ENCODE assay signal across 8 mouse cellular contexts in the genomic region with DNA sequence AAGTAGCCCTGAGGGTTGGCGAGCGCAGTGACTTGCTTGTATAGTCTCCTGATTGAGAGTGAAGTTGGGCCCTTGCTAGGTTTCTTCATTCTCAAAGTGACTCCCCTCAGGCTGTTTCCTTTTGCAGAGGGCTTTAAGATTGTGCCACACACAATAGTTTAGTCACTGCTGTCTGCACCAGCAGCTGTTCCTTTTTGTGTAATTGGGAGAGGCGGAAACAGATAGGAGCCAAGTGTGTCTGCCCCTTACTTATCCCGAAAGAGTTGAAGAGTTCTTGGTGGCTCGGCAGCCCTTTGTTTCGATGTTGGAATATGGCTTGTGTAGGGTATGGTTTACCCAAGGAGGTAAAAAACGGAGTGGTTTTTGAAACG. TPM values are rescaled to one million over a fixed set of nuclear protein-coding genes. Genes with fewer than 3 reads are reported as not detected.
DNase-seq lines count a peak whose midpoint lies in the region; ATAC-seq and TF ChIP-seq lines count a peak whose summit lies in the region.

No protein-coding gene starts in this region.

- intact Hi-C loops in heart, postnatal 25 days (cut with DNase I): loop anchor here (5.0 kb wide), 1 partner anchor 140 kb away; no protein-coding TSS in a partner anchor

- H3K27ac ChIP-seq in bone marrow macrophage, adult 2 months (ENCODE audit: insufficient read depth, low read depth, low read length): peak overlapping the region; percentile 60
- H3K27ac ChIP-seq in intestine, postnatal 0 days (ENCODE audit: low read depth, low read length): peak overlapping the region; percentile 91
- peak overlapping the region; percentile 42 for H3K27ac ChIP-seq in macrophage

- no peak for TF ChIP-seq POLR2A in bone marrow macrophage, adult 2 months (IDR thresholded peaks at IDR 0.05; ENCODE audit: borderline replicate concordance, low read depth, low read length)

- H3K36me3 ChIP-seq in intestine, postnatal 0 days (ENCODE audit: control insufficient read depth, insufficient read depth): no peaks in the 10 kb centered on the region
- no peaks in the 10 kb centered on the region for H3K36me3 ChIP-seq in macrophage (ENCODE audit: inconsistent target)

- under 1% methylated on average over 8 of the region's 8 CpGs for WGBS in intestine, postnatal 0 days
- 4% methylated on average over 7 of the region's 8 CpGs for WGBS in macrophage (ENCODE audit: missing documents)

- peak; percentile 88 for DNase-seq in heart, adult 11 months
- no peak for DNase-seq in heart, postnatal 25 days (ENCODE audit: low spot score)
- no peak for DNase-seq in adrenal gland, adult 8-10 months

- TF ChIP-seq CTCF in bone marrow macrophage, adult 2 months (IDR thresholded peaks at IDR 0.05; ENCODE audit: low read depth, low read length): no peak
- no peak for TF ChIP-seq CTCF in intestine, postnatal 0 days (IDR thresholded peaks at IDR 0.05; ENCODE audit: low read depth)

- ATAC-seq in granulocyte monocyte progenitor cell, adult 5-6 weeks (replicated peaks; ENCODE audit: poor library complexity, severe bottlenecking): peak; percentile 26
- no peak for ATAC-seq in intestine, postnatal 0 days
- ATAC-seq in monocyte, adult 5-6 weeks (replicated peaks; ENCODE audit: insufficient number of reproducible peaks, low FRiP score, low TSS enrichment, poor library complexity, severe bottlenecking): no peak

- peaks cover 28% of the 10 kb centered on the region for H3K4me1 ChIP-seq in bone marrow macrophage, adult 2 months (ENCODE audit: control insufficient read depth, insufficient read depth, low read length)
- H3K4me1 ChIP-seq in intestine, postnatal 0 days (replicated peaks; ENCODE audit: control insufficient read depth, insufficient read depth, low read length): peaks cover 6% of the 10 kb centered on the region

- H3K27me3 ChIP-seq in intestine, postnatal 0 days (replicated peaks; ENCODE audit: control insufficient read depth, insufficient read depth, low read length): no peaks in the 10 kb centered on the region

- H3K79me2 ChIP-seq in macrophage (ENCODE audit: inconsistent target): peaks cover 54% of the 10 kb centered on the region

- H3K4me2 ChIP-seq in intestine, postnatal 0 days (replicated peaks; ENCODE audit: low read depth): peak overlapping the region; percentile 93

- H3K9ac ChIP-seq in intestine, postnatal 0 days (ENCODE audit: low read depth, low read length): peak overlapping the region; percentile 94

- peak overlapping the region; percentile 92 for H3K4me3 ChIP-seq in bone marrow macrophage, adult 2 months (ENCODE audit: insufficient read depth, low read length)
- H3K4me3 ChIP-seq in intestine, postnatal 0 days (ENCODE audit: low read depth, low read length): peak overlapping the region; percentile 88
- H3K4me3 ChIP-seq in macrophage (ENCODE audit: inconsistent target): peak overlapping the region; percentile 50

- H3K9me3 ChIP-seq in intestine, postnatal 0 days (ENCODE audit: control insufficient read depth): no peaks in the 10 kb centered on the region

RNA-seq across cellular contexts. Expression of a gene that starts 1.4 kb away (rescaled TPM):
- 10 to 100 TPM; 22.6 to 26.0 TPM for total RNA-seq in heart, postnatal 25 days (2021)
- 73.3 and 84.1 TPM in 2 replicates for polyA plus RNA-seq in bone marrow macrophage, adult 2 months (2012; ENCODE audit: insufficient read depth, insufficient read length, missing spikeins)
- total RNA-seq in granulocyte monocyte progenitor cell, adult 5-6 weeks (2014; fragmentation: Nextera tagmentation): 65.3 and 72.3 TPM in 2 replicates
- total RNA-seq in granulocyte monocyte progenitor cell, adult 5-6 weeks (2017): 52.0 and 66.7 TPM in 2 replicates
- 14.7 and 15.6 TPM in 2 replicates for polyA plus RNA-seq in intestine, postnatal 0 days (2015; fragmentation: Nextera tagmentation; extraction: Ambion mirVana)
- total RNA-seq in macrophage (2018; cell fraction: chromatin; rRNA removed): 100 to 1,000 TPM; 157 to 262 (median 211) TPM
- 10 to 100 TPM; 23.1 to 36.7 (median 27.1) TPM for total RNA-seq in macrophage (2018; cell fraction: cytosol; rRNA removed)
- 100 to 1,000 TPM in 24 of 26 experiments, 10 to 100 TPM in 2; 90.2 to 191 (median 142) TPM for total RNA-seq in macrophage (2018; cell fraction: nucleus; rRNA removed)
- 26.0 to 36.0 TPM (median 32.5 TPM) in 3 replicates for polyA plus RNA-seq in macrophage (2018)
- 99.1 to 134 TPM (median 122 TPM) in 3 replicates for total RNA-seq in monocyte, adult 5-6 weeks (2017)
- 10 to 100 TPM; 47.4 to 79.2 (median 66.6) TPM for total RNA-seq in adrenal gland, adult 8-10 months (2022)
